Mouse (Mus musculus) heart, embryonic 14.5 days (tissue): ENCODE data around the gene Asb16. TPM values are rescaled to one million over a fixed set of nuclear protein-coding genes. Genes with fewer than 3 reads are reported as not detected.
A peak's percentile ranks its signal among the peaks of the same experiment; 100 is the strongest.

Experiments
- ATAC-seq: fragments of 200-750 bp; cut with Nextera tagmentation; 2 replicates; pipeline ENCODE4 v1.8.0; 2017; ENCODE audit warnings: low read depth, moderate TSS enrichment; ENCODE audit not compliant: insufficient number of reproducible peaks, insufficient read depth, low FRiP score
- H3K27ac ChIP-seq, 2 experiments: fragments of 200-500 bp in 1 of 2; fragments of 300-500 bp in 1 of 2; sonication (generic) in 1 of 2; replicated peaks in 1 of 2; 2 replicates each; pipeline ENCODE4 v1.5.1; 2012 to 2014; ENCODE audit warnings: low read depth in 2 of 2, low read length in 2 of 2, control low read depth in 1 of 2, mild to moderate bottlenecking in 1 of 2, mixed read lengths in 1 of 2; ENCODE audit not compliant: control insufficient read depth in 1 of 2, insufficient read depth in 1 of 2
- H3K27me3 ChIP-seq: fragments of 300-500 bp; sonication (generic); 2 replicates; pipeline ENCODE4 v1.6.1; 2014; ENCODE audit warnings: mild to moderate bottlenecking, low read length, control low read depth; ENCODE audit not compliant: control insufficient read depth, insufficient read depth
- H3K36me3 ChIP-seq: fragments of 300-500 bp; sonication (generic); 2 replicates; pipeline ENCODE4 v1.6.1; 2014; ENCODE audit warnings: mild to moderate bottlenecking, control low read depth, low read length, mixed read lengths; ENCODE audit not compliant: control insufficient read depth, insufficient read depth
- H3K4me1 ChIP-seq, 2 experiments: fragments of 200-500 bp in 1 of 2; fragments of 300-500 bp in 1 of 2; sonication (generic) in 1 of 2; 2 replicates each; pipeline ENCODE4 v1.6.1; 2012 to 2014; ENCODE audit warnings: low read length in 2 of 2, control low read depth in 1 of 2, mixed read lengths in 1 of 2; ENCODE audit not compliant: control insufficient read depth in 2 of 2, insufficient read depth in 2 of 2
- H3K4me2 ChIP-seq: fragments of 300-500 bp; sonication (generic); 2 replicates; pipeline ENCODE4 v1.6.1; 2014; ENCODE audit warnings: mild to moderate bottlenecking, low read length
- H3K4me3 ChIP-seq, 2 experiments: fragments of 200-500 bp in 1 of 2; fragments of 300-500 bp in 1 of 2; sonication (generic) in 1 of 2; 2 replicates each; pipeline ENCODE4 v1.5.1; 2012 to 2014; ENCODE audit warnings: low read length in 2 of 2, mild to moderate bottlenecking in 2 of 2, control low read depth in 1 of 2, low read depth in 1 of 2, moderate library complexity in 1 of 2; ENCODE audit not compliant: control insufficient read depth in 1 of 2, insufficient read depth in 1 of 2
- H3K9ac ChIP-seq: fragments of 300-500 bp; sonication (generic); 2 replicates; pipeline ENCODE4 v1.6.1; 2014; ENCODE audit warnings: mild to moderate bottlenecking, low read length
- H3K9me3 ChIP-seq: fragments of 300-500 bp; sonication (generic); 2 replicates; pipeline ENCODE4 v1.6.1; 2016; ENCODE audit warnings: low read length, control low read depth; ENCODE audit not compliant: control insufficient read depth
- WGBS: fragments of 180-500 bp; shearing (Covaris S2); extraction: QIAGEN DNeasy Blood & Tissue Kit; methylation state at CpG from one replicate; pipeline ENCODE4 v1.1.7; 2014; 5-methylcytosine and 5-hydroxymethylcytosine counted together
- polyA plus RNA-seq: library from polyadenylated mRNA; unstranded; fragments of >200 nt; fragmentation: Nextera tagmentation; extraction: Ambion mirVana; gene quantifications from 2 replicates; pipeline ENCODE4 v1.2.1, GENCODE M21; 2014

Gene Asb16
- polyA plus RNA-seq, 1 experiment from 2014 or later = 0.09 TPM

DNA sequence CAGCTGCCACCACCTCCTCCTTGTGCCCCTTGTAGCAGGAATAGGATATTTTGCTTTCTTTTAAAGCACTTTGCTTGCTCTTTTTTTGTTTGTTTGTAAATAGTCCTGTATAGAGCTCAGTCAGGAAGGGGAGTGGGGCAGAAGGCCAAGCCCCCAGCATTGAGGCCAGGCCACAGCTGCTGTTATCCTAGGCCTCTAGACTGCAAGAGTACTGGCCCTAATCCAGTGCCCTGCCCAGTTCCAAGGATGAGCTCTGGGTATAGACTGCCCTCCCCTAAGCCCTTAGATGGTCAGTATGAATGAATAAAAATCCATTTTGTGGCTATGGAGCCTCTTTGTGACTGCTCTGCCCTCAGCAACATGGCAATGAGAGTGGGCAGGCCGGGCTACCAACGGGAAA, 20.4 kb downstream of the Asb16 start:
- Histone ChIP-seq H3K4me1 (peaks cover 0 to 12% of the 10 kb centered on the region in 2 experiments; a peak in 2 of 4 replicates), H3K9ac (no peak overlapping the region), H3K4me2 (no peak overlapping the region), H3K4me3 (no peak overlapping the region), H3K27ac (no peak overlapping the region), H3K9me3 (no peaks in the 10 kb centered on the region), H3K27me3 (no peaks in the 10 kb centered on the region), H3K36me3 (peaks cover 69% of the 10 kb centered on the region)
- WGBS = 77% methylated on average over 2 of the region's 2 CpGs
- no peak for ATAC-seq

DNA sequence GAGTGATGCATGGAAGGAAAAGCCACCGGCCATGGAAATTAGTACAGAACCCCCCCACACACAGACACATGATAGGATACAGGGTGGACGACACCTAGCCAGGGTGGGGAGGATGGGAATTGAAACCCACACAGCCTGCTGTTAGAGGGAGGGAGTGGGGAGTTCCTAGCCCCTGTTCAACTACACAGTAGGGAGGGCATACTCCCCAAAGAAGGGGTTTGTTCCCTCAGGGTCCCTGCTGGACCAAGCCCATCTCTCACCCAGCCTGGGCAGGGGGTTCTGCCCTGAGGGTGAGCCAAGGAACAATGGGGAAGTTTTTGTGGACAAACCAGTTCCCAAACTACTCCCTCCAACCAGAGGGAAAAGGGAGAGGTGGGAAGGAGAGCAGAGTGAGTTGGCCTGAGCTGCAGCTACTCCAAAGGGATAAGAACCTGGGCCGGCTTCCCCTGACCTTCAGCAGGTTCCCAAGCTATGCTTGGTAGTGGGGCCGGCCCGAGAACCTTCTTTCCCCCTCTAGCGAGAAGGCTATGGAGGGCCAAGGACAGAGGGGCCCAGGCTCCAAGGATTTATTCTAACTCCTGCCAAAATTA, 21.1 kb downstream of the Asb16 start:
- no peak overlapping the region for H3K4me3 ChIP-seq
- no peak for ATAC-seq
- no peak overlapping the region for H3K27ac ChIP-seq
- no peaks in the 10 kb centered on the region for H3K27me3 ChIP-seq
- no peaks in the 10 kb centered on the region for H3K9me3 ChIP-seq
- peaks cover 76% of the 10 kb centered on the region for H3K36me3 ChIP-seq
- H3K9ac ChIP-seq = no peak overlapping the region
- WGBS = 64% methylated on average over 6 of the region's 6 CpGs
- peaks cover 1 to 16% of the 10 kb centered on the region in 2 experiments; a peak in 3 of 4 replicates for H3K4me1 ChIP-seq
- no peak overlapping the region for H3K4me2 ChIP-seq

DNA sequence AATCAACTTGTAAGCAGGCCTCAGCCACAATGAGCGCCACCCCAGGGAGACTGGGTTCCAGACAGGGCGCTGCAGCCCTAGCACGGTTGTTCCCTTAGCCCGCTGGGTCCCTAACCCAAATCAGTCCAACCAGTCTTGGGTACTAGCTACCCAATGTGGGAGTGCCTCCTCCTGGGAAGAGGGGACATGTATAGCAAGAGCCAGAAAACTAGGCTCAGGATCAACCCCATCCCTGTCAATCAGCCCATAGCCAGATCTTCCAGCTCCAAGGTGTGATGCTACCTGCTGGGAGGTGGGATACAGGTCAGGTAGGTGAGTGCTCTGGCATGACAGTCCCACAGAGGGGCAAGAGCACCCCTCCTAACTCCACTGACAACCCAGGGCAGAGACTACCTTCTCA, 21.6 kb downstream of the Asb16 start:
- H3K36me3 ChIP-seq = peaks cover 80% of the 10 kb centered on the region
- ATAC-seq = no peak

DNA sequence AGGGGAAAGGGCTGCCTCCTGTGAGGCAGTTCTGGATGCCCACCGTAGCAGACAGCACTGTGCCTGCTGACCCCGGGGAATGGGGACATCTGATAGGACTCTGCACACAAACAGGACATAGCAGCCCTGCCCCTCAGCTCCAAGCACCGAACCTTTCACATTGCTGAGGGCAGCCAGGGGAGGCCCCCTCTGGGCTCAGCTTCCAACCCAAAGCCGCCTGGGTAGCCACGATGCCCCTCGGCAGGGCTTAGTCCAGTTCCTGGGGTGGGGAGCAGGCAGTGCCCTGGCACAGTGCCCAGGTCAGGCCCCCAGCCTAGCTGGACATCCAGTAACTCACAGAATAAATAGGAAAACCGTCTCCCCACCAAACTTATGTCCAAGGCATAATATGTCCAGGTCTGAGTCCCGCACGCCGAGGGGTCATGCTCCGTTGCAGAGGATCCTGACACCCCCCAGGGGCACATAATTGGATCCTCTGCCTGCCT, 22.6 kb downstream of the Asb16 start:
- H3K4me3 ChIP-seq = no peak overlapping the region
- no peak overlapping the region for H3K4me2 ChIP-seq
- no peak for ATAC-seq
- H3K9me3 ChIP-seq = no peaks in the 10 kb centered on the region
- no peaks in the 10 kb centered on the region for H3K27me3 ChIP-seq
- no peak overlapping the region for H3K27ac ChIP-seq
- 85% methylated on average over 11 of the region's 11 CpGs for WGBS
- H3K4me1 ChIP-seq = peaks cover 8 to 19% of the 10 kb centered on the region in 2 experiments; a peak in 3 of 4 replicates
- no peak overlapping the region for H3K9ac ChIP-seq
- peaks cover 80% of the 10 kb centered on the region for H3K36me3 ChIP-seq

More for the DNA sequence above, 21.6 kb downstream of the Asb16 start:
- H3K27ac ChIP-seq = no peak overlapping the region
- H3K4me2 ChIP-seq = no peak overlapping the region
- H3K27me3 ChIP-seq = no peaks in the 10 kb centered on the region
- H3K9me3 ChIP-seq = no peaks in the 10 kb centered on the region
- no peak overlapping the region; the same call in 1 of the 2 replicates for H3K9ac ChIP-seq
- WGBS = 92% methylated on average over 4 of the region's 4 CpGs
- H3K4me1 ChIP-seq = peaks cover 7 to 21% of the 10 kb centered on the region in 2 experiments; a peak in 3 of 4 replicates
- no peak overlapping the region for H3K4me3 ChIP-seq

DNA sequence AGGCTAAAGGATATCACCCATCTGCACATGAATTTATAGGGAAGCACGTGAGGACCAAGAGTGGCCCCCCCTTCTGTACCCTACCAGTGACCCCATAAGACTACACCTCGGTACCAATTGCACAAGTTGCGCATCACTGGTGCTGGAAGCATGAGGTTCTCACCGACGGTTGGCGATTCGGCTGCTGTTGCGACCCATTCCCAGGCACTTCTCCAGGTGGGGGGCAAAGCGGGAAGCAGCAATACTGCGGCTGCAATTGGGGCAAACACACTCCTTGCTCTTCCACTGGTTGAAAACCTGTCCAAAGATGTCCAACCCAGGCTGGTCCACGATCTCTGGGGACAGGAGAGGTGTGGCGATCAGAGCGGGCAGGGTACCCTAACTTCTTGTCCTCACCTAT, 25.4 kb downstream of the Asb16 start:
- Histone ChIP-seq H3K36me3 (peaks cover 60% of the 10 kb centered on the region), H3K4me2 (no peak overlapping the region), H3K4me1 (peaks cover 8 to 20% of the 10 kb centered on the region in 2 experiments; a peak in 3 of 4 replicates), H3K27ac (no peak overlapping the region), H3K9me3 (no peaks in the 10 kb centered on the region), H3K27me3 (no peaks in the 10 kb centered on the region), H3K4me3 (no peak overlapping the region), H3K9ac (no peak overlapping the region)
- ATAC-seq = no peak
- 93% methylated on average over 13 of the region's 13 CpGs for WGBS

DNA sequence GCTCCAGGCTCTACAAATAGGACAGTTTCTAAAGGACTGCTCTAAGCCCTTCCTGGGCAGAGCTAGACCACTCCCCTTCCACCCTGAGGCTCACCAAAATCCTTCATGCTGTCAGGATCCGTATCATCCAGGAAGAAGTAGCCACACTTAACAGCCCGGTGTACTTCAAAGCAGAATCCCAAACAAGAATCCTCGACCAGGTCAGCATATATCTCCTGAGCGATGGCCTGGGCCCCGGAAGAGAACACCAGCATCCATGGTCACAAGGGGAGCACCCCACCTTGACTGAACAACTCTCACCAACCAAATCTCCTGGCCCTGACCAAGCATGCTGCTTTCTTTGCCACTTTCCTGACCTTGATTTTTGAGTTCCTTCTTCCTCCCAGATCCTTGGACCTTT, 25.9 kb downstream of the Asb16 start:
- Histone ChIP-seq H3K36me3 (peaks cover 55% of the 10 kb centered on the region), H3K27ac (no peak overlapping the region), H3K27me3 (no peaks in the 10 kb centered on the region), H3K4me3 (no peak overlapping the region), H3K4me1 (peaks cover 8 to 20% of the 10 kb centered on the region in 2 experiments; a peak in 3 of 4 replicates), H3K9me3 (no peaks in the 10 kb centered on the region), H3K4me2 (peak overlapping the region; percentile 88), H3K9ac (peak overlapping the region; percentile 38)
- ATAC-seq = no peak
- WGBS = 76% methylated on average over 5 of the region's 5 CpGs

DNA sequence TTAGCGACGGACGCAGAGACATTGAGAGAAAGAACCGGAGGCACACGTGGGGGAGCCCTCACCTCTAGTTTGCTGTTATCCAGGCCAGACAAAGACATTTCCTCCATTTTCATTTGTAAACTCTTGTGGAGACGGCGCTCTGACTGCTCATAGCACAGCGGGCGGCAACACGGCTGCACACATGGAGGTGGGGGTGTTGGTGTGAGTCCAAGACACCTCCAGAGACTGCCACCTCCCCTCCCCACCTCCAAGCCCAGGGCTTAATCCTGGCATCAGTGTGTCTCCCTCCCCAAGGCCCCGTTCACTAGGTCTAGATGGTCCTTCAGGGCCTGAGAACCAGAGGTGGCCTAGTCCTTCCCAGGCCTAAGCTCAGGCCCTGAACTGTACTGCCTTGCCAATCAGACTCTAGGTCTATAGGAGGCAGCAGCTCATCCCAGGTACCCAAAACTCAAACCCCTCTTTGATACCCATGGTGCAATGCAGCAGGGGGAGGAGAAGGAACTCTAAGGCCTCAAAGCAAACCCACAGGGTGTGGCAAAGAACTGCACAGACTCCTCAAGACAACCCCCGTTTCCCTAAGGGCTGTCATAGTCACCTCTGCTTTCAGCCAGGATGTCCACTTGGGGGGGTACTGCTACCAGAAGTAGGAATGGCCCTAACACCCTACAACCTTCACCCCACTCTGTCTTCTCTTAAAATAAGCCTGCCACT, 26.5 kb downstream of the Asb16 start:
- 66% methylated on average over 12 of the region's 12 CpGs for WGBS

More for the DNA sequence above, 26.5 kb downstream of the Asb16 start:
- peak overlapping the region; percentile 96 for H3K9ac ChIP-seq
- peak overlapping the region; percentile 88 to 99 for H3K27ac ChIP-seq
- H3K4me2 ChIP-seq = peak overlapping the region; percentile 88
- H3K4me3 ChIP-seq = peak overlapping the region; percentile 94 to 96
- peaks cover 8 to 20% of the 10 kb centered on the region in 2 experiments; a peak in 3 of 4 replicates for H3K4me1 ChIP-seq
- ATAC-seq = no peak
- peaks cover 49% of the 10 kb centered on the region for H3K36me3 ChIP-seq
- H3K27me3 ChIP-seq = no peaks in the 10 kb centered on the region
- H3K9me3 ChIP-seq = no peaks in the 10 kb centered on the region
